Mouse (Mus musculus) adrenal gland, adult 8-10 months (tissue): ENCODE data around the gene Pam. TPM values are rescaled to one million over a fixed set of nuclear protein-coding genes. Genes with fewer than 3 reads are reported as not detected.

Experiments used
- DNase-seq: peaks from one replicate; pipeline ENCODE4 v3.0.0; 2022
- total RNA-seq, 4 experiments: library from RNA; stranded (reverse); gene quantifications; 2 replicates each; pipeline ENCODE4 v1.2.4; 2022

The Pam gene
- total RNA-seq, 4 experiments from 2014 or later = 360 to 563 (median 476) TPM

DNA sequence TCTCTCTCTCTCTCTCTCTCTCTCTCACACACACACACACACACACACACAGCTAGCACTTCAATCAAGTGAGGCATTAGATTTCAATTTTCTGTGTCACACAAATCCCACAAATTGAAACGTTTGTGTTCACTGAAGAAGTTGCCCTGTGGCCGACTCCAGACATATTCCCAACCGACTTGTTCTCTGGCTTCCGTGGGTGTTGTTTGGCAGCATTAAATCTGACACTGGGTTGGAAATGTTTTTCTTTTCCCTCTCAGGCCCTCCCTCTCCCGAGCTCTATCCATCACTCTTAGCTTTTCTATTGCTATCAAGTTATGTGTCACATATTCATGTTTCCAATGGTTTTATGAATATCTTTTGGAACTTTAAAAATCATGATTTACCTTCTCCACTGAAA, 185.9 kb downstream of the Pam start:
- DNase-seq = no peak

DNA sequence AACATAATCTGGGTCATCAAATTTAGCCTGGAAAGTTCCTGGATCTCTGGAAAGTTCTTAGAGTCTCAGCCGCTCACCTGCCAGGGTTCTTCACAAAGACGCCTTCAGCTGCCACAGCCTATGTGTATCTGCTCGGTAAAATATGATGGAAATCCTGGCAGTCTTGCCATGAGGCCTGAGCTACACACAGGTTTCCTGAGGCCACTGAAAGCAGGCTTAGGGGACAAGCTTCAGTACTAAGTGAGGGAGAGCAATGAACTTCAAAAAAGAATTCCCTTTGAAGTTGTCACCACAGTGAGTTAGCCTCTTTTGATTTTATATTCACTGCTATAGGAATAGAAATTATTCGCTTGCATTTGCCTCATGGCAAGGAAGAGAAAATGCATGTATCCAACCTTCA, 186.7 kb downstream of the Pam start:
- DNase-seq = no peak

DNA sequence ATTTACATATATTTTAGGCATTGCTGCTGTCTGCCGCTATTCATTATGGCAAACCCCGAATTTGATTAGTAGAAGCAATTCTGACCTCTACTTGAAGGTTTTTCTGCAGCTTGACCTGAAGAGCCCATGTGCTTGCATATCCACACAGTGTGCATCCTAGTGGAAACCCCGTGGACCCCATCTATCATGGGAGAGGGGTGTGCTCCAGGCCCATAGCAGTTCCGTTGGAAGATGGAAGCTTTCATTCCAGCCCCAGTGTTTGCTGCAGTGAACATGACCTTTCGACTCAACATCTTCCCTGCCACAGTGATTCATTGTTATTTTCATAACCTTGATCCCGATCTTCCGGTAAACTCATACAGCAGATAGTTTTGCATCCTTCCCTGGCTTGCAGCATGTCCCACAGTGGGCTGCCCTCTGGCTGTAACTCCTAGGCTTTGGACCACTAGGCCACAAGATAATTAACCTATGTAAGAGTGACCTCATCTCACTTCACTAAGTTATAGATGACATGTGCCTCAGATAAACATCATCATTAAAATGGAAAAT, 191.5 kb downstream of the Pam start:
- DNase-seq = peak; percentile 41

DNA sequence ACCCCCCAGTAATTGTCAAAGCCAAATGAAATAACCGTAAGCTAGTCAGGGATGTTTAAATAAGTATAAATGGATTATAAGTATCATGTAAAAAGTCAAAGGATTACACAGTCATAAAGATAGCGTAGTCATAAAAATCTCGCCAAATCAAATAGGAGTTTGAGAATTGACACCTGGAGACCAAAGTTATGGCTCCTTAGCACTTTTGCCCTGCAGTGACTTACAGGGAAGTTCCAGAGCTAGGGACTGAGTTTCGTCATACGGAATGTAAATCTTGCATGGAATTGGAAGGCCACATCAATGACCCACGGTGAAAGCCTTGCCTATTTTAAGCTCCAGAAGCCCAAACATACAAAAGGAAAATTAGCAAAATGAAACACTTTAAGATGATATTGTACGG, 192.6 kb downstream of the Pam start:
- DNase-seq = no peak

DNA sequence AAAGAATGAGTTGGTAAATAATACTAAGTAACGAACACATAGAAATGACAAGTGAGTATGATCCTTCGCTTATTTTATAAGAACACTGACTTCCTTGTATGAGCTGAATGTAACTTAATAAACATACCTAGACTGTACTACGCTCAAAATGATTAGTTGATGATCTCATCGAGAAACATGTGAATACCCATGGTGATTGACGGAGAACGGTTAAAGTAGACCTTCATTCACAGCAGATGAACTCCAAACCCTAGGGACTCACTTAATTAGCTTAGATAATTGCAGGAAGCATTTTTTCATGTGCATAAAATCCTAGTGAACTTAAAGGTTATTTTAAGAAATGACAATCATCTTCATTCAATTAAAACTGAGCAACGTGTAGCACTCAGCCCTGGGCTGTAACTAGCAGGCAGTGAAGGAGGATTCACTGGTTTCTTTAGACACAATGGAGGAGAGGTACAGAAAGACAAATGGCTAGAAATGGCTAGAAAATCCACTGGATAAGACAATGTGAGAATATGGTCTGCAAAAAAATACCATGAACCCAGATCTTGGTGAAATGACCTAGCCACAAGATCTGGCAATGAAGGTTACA, 194.8 kb downstream of the Pam start:
- DNase-seq = no peak

DNA sequence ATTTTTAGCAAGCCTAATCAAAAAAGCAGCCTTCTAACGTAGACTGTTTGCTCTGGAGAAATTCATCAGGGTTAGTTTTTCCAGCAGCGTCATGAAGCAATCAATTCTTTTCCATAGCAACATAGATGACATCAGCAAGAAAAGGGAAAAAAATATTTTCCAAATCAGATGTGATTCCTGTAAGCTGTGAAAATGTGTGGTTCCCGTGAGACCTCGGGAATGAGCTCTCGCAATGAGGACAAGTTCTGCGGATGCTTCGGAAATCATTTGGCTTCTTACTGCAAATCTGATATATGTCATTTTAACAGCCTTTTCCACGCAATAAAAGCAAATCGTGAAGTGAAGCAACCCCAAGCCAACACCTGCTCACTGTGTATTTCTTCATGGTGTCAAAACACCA, 207.9 kb downstream of the Pam start:
- no peak for DNase-seq

DNA sequence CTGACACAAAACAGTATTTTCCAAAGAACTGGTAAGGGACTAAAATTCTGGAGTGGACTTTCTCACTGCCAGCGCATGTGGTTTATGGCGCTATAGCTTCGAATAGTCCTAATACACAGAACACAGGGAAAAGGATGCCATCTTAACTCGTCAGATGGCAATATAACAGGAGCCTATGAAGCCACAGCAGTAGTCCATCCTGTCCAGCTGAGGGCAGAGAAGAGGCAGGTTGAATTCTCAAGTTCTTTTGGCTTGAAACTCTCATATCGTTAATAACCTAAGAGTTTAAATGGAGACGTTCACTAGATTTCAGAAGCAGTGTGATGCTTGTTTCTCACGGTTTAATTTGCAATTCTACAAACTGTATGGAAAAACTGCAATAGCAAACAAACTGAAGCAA, 211.9 kb downstream of the Pam start:
- DNase-seq = no peak

DNA sequence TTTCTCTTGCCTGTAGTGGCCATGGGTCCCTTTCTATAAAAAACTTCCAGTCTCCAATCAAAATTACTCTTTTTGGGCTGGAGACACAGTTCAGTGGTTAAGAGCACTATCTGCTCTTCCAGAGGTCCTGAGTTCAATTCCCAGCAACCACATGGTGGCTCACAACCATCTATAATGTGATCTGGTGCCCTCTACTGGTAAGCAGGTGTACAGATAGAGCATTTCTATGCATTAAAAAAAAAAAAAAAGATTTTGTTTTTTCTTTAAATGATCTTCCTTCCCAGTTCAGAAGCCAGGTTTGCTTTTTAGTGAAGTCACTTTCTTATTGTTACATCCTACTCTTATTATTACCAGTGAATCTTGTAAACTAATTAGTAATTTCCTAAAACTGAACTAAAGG, 218.4 kb downstream of the Pam start:
- no peak for DNase-seq

DNA sequence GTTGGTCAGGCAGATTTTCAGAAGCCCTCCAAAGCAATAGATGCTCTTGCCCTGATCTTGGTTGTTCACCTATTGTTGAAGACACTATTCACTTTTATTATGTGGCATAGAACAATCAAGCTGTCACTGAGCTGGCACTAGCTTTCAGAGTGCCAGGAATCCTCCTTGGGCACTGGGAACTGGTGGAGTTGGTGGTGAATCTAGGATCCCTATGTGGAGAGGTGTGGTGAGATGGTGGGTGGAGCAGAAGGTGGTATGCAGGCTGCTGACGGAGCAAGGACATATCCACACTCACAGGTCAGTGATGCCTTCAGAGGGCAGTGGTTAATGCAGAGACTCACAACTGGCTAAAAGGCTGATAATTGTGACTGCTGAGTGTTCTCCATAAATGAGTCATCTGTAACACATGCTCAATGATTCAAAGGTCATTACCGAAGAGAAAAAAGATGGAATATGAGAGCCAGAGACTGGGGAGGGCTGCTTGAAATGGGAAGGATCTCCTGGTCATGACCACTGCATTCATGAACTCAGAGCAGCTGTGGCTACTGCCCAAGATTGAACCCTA, 221.9 kb downstream of the Pam start:
- DNase-seq = no peak

DNA sequence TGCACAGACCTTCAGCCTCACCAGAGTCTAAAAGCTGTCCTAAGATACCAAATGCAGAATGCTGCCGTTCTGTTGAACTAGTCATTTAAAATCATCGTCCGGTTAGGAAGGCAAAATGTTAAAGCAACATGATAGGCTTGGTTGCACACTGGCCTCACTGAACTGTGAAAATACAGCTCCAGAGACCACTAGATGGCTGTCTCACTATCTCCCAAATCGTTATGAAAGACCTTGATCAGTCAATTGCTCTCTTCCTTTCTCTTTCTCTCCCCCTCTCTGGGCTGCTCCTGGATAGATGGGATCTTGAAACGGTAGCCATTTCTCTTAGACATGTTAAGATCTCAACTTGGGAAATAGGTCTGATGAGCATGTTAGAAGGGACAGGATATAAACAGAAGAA, 223.0 kb downstream of the Pam start:
- DNase-seq = no peak

DNA sequence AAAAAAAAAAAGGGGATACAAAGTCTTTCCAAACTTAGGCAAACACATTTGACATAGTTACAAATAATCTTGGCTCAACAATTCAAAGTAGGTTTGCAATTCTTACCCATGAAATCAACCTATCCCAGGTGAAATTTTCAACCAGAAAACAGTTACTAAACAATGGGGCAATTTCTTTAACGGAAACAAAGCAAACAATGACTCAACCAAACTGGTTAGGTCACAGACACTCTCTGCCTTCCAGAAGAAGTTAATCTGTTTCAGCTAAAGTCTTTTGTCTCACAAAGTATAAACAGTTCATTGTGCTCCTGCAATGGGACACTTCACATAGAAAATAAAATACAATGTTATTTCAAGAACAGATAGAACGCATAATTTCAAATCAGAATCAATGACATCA, 223.4 kb downstream of the Pam start:
- no peak for DNase-seq

DNA sequence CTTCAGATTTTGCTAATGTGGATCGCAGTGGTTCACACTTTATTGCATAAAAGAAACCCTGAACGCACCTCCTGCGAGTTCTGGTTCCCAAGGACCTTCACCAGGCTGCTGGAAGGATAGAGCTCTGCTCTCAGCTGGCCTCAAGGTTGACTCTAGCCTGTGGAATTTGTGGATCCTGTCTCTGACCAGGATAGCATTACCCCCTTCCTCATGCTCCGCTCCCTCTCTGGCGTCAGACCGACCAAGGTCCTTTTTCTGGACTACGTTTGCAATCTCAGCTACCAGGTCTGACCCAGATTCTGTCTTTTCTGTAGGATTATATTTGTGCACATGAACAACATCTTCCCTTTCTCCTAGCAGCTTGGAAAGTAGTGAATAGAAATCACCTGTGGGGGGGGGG, 231.3 kb downstream of the Pam start:
- peak; percentile 62 for DNase-seq

DNA sequence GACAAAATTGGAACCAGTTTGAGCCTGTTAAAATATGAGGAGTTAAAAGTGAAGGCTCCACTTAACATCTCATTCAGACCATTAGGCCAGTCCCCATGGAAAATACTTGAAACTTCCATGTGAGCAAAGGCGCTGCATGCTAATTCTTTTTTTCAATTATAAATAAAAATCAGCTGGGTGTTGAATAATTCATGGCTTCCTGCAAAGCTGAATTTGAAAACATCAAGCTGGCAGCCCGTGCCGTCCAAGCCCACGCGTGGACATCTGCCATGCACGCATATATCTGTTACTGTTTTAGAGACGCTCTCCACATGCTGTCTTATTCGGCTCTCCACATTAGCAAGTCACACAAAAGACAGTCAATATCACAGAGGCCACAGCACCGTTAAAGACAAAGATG, 232.3 kb downstream of the Pam start:
- DNase-seq = no peak

DNA sequence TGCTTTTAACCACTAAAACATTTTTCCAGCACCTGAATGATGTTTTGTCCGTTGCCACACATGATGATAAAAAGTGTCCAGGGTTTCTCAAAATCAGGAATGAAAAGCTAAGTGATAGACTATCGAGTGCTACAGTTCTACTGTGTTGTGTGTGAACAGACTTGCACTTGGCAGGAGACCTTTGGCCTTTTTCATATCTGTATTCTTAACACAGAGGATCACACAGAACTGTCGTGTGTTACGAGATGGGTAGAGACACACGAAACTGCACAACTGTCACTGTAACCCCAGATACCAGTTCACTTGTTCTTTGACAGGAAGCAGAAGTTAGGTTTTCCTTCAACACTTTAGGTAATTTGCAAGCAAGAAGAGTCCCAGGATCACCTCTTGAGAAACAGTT, 232.7 kb downstream of the Pam start:
- no peak for DNase-seq

DNA sequence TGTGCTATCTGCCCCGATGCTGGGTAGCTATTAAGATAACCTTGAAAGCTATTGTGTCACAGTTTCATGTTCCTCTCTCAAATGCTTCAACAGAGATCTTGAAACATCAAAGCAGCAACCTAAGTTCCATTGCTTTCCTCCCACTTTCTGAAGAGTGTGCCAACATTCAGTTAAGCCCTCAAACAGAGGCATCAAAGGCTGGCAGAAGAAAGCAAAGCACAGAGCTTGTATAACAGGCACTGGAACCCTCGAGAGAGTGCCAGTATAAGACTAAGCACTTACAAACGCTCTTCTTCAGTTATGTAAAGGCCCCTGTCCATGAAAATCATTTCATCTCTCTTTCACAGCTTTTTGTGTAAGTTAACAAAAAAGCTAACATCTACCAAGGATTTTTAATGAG, 241.2 kb downstream of the Pam start:
- DNase-seq = no peak

DNA sequence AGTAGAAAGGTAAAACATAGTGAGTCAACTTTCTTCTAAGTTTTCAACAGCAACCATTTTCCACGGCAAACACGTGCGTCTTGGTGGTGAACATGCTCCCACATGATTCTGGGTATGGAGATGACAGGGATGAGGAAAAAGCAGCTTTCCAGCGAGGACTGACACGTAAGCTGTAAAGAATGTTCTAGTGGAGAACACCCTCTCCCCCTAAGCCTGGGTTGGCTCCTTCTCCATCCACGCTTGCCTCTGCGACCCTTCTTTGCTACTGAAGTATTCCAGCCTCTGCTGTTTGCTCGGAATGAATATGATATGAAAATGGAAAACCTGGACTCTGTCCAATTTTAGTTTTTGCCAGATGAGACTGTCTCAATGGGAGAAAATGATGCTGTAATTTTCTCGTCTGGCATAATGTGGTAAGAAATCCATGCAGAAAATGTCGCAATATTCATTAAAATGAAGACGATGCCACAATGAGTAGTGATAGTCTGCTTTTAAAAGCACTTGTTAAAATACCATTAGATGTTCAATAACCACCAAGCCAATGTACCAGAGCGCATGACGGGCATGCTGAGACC, 243.8 kb downstream of the Pam start:
- no peak for DNase-seq

DNA sequence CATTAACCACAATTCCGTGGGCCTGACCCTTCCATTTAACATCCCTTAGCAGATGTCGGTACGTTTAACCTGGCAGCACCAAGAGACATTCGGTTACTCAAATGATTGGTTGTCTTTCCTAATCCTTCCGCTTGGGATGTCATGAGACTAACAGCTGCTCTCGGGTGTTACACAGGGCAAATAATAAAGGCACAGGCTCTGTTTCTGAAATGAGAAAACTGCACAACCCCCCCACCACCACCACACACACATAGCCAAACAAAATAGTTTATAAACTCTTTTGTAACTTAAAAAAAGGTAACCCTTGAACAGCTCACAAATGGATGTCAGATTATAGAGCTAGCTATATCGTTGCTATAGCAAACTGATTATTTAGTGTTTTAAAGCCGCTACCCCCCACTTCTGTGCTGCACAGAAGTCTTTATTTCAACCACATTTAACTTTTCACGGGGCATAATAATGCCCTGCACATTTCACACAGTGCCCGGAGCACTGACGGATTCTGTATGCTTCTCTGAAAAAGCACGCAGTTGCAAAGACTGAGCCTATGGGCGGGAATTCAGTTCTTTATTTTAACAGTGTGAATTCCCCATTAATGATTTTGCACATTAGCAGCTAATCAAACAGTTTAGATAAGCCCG, 246.7 kb downstream of the Pam start:
- no peak for DNase-seq

DNA sequence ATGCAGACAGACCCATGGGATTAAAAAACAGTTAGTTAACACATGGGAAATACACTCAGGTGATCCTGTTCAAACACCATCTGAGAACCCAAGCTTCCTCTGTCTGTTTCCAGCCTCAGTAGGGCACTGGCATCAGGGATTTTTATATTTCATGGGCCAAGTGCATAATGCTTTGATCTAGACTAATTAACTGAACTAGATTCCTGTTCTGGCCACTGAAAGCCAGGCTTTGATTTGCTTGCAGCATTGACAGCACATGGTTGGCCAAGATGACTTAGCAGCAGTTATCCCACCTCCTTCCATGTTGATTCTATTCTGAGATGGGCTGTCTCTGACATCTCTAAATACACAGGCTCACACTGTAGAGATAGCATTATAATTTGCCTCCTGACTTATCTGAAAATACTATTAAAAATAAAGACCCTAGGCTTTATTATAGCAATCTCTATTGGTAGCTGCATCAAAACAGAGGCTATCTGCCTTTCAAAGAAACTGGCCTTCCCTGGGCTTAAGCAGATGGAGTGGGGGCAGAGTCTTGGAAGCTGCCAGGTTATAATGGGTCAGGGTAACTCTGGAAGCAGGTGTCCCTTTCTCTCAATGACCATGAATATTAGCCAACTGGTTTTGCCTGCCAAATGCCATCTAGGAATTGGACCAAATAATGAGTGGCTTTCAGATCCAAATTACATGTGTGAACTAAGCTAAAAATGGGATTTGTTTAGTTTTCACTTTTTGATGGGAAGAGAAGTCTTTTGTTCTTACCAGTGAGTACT, 252.0 kb downstream of the Pam start:
- DNase-seq = no peak

DNA sequence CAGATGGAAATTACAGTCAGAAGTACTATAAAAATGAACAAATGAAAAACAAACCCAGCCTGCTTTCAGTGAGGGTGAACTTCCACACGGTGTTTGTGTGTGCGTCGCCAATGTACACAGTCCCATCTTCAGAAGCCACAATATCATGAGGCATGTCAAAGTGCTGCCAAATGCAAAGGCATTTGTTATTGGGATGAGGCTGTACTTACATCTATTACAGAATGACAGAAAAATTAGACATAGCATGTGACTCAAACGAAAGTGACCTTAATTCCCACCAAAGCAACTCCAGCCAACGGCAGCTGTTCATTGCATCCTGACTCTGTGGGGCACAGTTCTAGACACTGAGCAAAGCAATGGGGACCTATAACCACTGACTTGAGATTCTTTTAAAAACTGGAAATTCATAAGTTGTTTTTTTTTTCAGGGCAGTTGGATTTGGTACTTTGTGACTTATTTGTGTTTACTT, 261.1 kb downstream of the Pam start:
- DNase-seq = no peak

DNA sequence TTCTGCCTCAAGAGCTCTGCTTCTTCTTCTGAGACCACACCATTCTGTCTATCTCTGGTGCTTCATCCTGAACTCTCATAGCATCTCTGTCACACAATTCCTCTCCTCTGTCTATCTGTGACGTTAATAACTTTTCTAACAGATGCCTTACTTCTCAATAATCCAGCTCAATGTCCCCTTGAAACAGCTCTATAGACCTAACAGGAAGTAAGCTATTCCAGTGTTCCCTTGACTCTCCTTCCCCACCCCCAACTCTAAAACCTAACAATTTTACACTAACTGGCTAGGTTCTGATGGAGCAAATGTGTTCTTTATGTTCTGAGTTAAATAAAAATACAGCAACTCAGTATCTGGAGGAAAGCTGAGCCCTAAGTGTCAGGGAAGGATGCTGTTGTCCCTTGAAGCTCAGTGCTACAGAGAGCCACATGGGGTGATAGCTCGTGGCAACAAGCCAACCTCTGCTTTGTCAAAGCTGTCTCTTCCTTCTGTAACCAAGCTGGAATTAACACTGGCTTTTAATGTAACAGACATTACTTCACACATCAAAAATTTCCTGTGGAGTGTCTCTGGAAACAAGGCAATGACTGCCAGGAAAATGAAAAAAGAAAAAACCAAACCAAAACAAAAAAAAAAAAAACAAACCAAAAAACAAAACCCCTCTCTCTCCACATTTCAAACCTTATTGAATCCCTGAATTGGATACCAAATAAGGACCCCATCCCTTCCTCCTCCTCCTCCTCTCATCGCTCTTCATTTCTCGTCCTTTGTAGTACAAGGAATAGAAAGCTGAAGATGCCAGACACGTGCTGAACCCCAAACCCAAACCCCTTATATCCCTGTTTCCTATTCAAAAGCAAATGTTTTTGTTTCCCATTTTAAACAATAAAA, 261.7 kb downstream of the Pam start:
- no peak for DNase-seq

DNA sequence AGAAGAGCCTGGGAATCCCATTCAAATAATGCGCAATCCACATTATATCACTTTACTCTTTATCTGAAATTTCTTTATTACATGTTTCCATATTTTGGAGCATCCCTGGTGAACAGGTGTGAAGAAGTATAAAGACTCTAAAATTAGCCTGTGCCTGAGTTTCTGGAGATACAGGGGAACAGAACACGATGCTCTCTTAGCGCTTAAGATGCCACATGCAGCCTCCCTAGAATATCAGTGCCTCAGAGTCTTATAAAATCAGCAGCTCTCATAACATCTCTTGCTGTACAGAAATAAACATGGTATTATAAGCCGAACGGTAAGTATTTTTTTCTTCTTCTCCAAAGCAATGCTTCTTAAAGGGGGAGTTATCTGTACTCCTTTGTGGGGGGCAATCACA, 267.4 kb downstream of the Pam start:
- no peak for DNase-seq

DNA sequence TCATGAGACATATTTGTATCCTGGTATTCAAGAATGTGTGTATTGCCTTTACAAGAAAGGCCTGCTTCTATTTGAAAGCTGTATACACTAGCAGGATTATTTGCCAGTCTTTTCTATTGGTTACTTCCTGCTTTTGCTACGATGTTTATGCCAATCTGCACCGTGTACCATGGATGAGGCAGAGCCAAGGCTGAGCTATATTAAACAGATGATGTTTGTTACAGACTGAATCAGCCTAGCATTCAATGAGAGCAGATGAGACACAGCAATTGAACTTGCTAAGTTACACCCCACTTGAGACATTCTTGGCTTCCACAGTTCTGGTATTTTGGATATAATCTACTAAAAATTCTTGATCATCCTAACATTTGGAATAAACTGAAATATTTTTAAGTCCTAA, 267.9 kb downstream of the Pam start:
- DNase-seq = no peak
